Mouse (Mus musculus) thymus, adult 2 months (tissue): ENCODE results near the gene Cckar. TPM values are rescaled to one million over a fixed set of nuclear protein-coding genes. Genes with fewer than 3 reads are reported as not detected.

Source experiments
- DNase-seq: peaks from one replicate; pipeline ENCODE4 v3.0.0; 2021
- H3K27ac ChIP-seq: fragments of 200-500 bp; 2 replicates; pipeline ENCODE4 v1.5.1; 2012; ENCODE audit warnings: low read length, control low read depth; ENCODE audit not compliant: control insufficient read depth, insufficient read depth
- H3K27me3 ChIP-seq: fragments of 200-500 bp; 2 replicates; pipeline ENCODE4 v1.6.1; 2012; ENCODE audit warnings: mild to moderate bottlenecking, low read length, moderate library complexity, mixed read lengths; ENCODE audit not compliant: control insufficient read depth, insufficient read depth
- H3K36me3 ChIP-seq: fragments of 200-500 bp; 2 replicates; pipeline ENCODE4 v1.6.1; 2012; ENCODE audit warnings: mild to moderate bottlenecking, low read length, moderate library complexity; ENCODE audit not compliant: control insufficient read depth, insufficient read depth
- H3K4me1 ChIP-seq: fragments of 200-500 bp; replicated peaks from 2 replicates; pipeline ENCODE4 v1.6.1; 2012; ENCODE audit warnings: low read length; ENCODE audit not compliant: control insufficient read depth, insufficient read depth
- H3K4me3 ChIP-seq: fragments of 200-500 bp; 2 replicates; pipeline ENCODE4 v1.5.1; 2012; ENCODE audit warnings: mild to moderate bottlenecking, low read length, control low read depth, moderate library complexity; ENCODE audit not compliant: control insufficient read depth, insufficient read depth
- CTCF ChIP-seq: fragments of 200-500 bp; IDR thresholded peaks from 2 replicates; pipeline ENCODE4 v1.5.1; 2012; ENCODE audit warnings: mild to moderate bottlenecking, control low read depth, low read length, moderate library complexity, borderline replicate concordance; ENCODE audit not compliant: control insufficient read depth, poor library complexity, insufficient read depth; ENCODE audit errors: extremely low read depth
- POLR2A ChIP-seq: fragments of 200-500 bp; IDR thresholded peaks from 2 replicates; pipeline ENCODE4 v1.6.1; 2012; ENCODE audit warnings: mild to moderate bottlenecking, low read length, control low read depth, moderate library complexity; ENCODE audit not compliant: control insufficient read depth, poor library complexity, insufficient read depth; ENCODE audit errors: extremely low read depth
- WGBS: fragments of 180-500 bp; shearing (Covaris S2); methylation state at CpG from one replicate; pipeline ENCODE4 v1.1.7; 2018; 5-methylcytosine and 5-hydroxymethylcytosine counted together
- polyA plus RNA-seq: library from polyadenylated mRNA; depleted of rRNA; stranded (reverse); fragments of >200 nt; gene quantifications from 2 replicates; pipeline ENCODE4 v1.2.3, GENCODE M21; 2012

The Cckar gene
- polyA plus RNA-seq, 1 experiment, result 0.28 TPM

GRCm38 (mm10) chr5:53711277-53711676 lies 3.8 kb upstream of the Cckar start:
- no peak overlapping the region for H3K27ac ChIP-seq

GRCm38 (mm10) chr5:53708191-53708590 lies 686 bp upstream of the Cckar start:
- no peak overlapping the region for H3K27ac ChIP-seq
- 87% methylated on average over 4 of the region's 4 CpGs for WGBS
- no peaks in the 10 kb centered on the region for H3K27me3 ChIP-seq
- no peaks in the 10 kb centered on the region for H3K4me1 ChIP-seq
- DNase-seq, result no peak
- TF ChIP-seq CTCF, result no peak
- TF ChIP-seq POLR2A, result no peak
- H3K4me3 ChIP-seq, result no peak overlapping the region
- H3K36me3 ChIP-seq, result no peaks in the 10 kb centered on the region

More at GRCm38 (mm10) chr5:53711277-53711676, 3.8 kb upstream of the Cckar start:
- WGBS, result 81% methylated on average over 9 of the region's 9 CpGs
- Histone ChIP-seq H3K27me3 (no peaks in the 10 kb centered on the region), H3K36me3 (no peaks in the 10 kb centered on the region), H3K4me1 (no peaks in the 10 kb centered on the region), H3K4me3 (no peak overlapping the region)
- TF ChIP-seq CTCF, result no peak
- TF ChIP-seq POLR2A, result no peak
- DNase-seq, result no peak

- TF ChIP-seq CTCF, result no peak
- TF ChIP-seq POLR2A, result no peak
- no peak for DNase-seq
- H3K27ac ChIP-seq, result no peak overlapping the region
- H3K27me3 ChIP-seq, result no peaks in the 10 kb centered on the region
- H3K4me1 ChIP-seq, result no peaks in the 10 kb centered on the region
- no peaks in the 10 kb centered on the region for H3K36me3 ChIP-seq
- no peak overlapping the region for H3K4me3 ChIP-seq
- WGBS, result 91% methylated on average over 14 of the region's 14 CpGs
Measured at GRCm38 (mm10) chr5:53702686-53703085, 4.8 kb downstream of the Cckar start.

GRCm38 (mm10) chr5:53697794-53698193 lies 9.7 kb downstream of the Cckar start:
- no peaks in the 10 kb centered on the region for H3K4me1 ChIP-seq
- no peak overlapping the region for H3K27ac ChIP-seq
- 86% methylated on average over 9 of the region's 9 CpGs for WGBS
- TF ChIP-seq CTCF, result no peak
- no peak for TF ChIP-seq POLR2A
- DNase-seq, result no peak
- H3K36me3 ChIP-seq, result no peaks in the 10 kb centered on the region
- no peaks in the 10 kb centered on the region for H3K27me3 ChIP-seq
- H3K4me3 ChIP-seq, result no peak overlapping the region

- DNase-seq, result no peak
- 88% methylated on average over 3 of the region's 3 CpGs for WGBS
- no peak overlapping the region for H3K4me3 ChIP-seq
- H3K27ac ChIP-seq, result no peak overlapping the region
- no peaks in the 10 kb centered on the region for H3K36me3 ChIP-seq
- H3K27me3 ChIP-seq, result no peaks in the 10 kb centered on the region
- TF ChIP-seq CTCF, result no peak
- no peak for TF ChIP-seq POLR2A
- no peaks in the 10 kb centered on the region for H3K4me1 ChIP-seq
Measured at GRCm38 (mm10) chr5:53696701-53697100, 10.8 kb downstream of the Cckar start.

GRCm38 (mm10) chr5:53692662-53693061 lies 14.8 kb downstream of the Cckar start:
- TF ChIP-seq CTCF (no peak), POLR2A (no peak)
- H3K4me3 ChIP-seq, result no peak overlapping the region
- no peaks in the 10 kb centered on the region for H3K27me3 ChIP-seq
- DNase-seq, result no peak
- H3K4me1 ChIP-seq, result no peaks in the 10 kb centered on the region
- H3K36me3 ChIP-seq, result no peaks in the 10 kb centered on the region
- WGBS, result 100% methylated on average over 1 of the region's 1 CpGs
- H3K27ac ChIP-seq, result no peak overlapping the region

- no peak overlapping the region for H3K27ac ChIP-seq
- WGBS, result 54% methylated on average over 8 of the region's 8 CpGs
Measured at GRCm38 (mm10) chr5:53692100-53692499, 15.4 kb downstream of the Cckar start.

More at GRCm38 (mm10) chr5:53692100-53692499, 15.4 kb downstream of the Cckar start:
- Histone ChIP-seq H3K36me3 (no peaks in the 10 kb centered on the region), H3K4me3 (no peak overlapping the region), H3K27me3 (no peaks in the 10 kb centered on the region), H3K4me1 (no peaks in the 10 kb centered on the region)
- TF ChIP-seq CTCF (no peak), POLR2A (no peak)
- DNase-seq, result no peak
